Mouse (Mus musculus) kidney, adult 11 months (tissue): ENCODE measurements around the gene Tsr1.

Experiments used
- DNase-seq: peaks from one replicate; pipeline ENCODE4 v3.0.0; 2022

Gene Tsr1

GRCm38 (mm10) chr11:74898517-74898827, 601 bp downstream of the Tsr1 start:
- DNase-seq: no peak

GRCm38 (mm10) chr11:74901555-74901954, 3.7 kb downstream of the Tsr1 start:
- no peak for DNase-seq

- DNase-seq: no peak
Measured at GRCm38 (mm10) chr11:74902416-74902815, 4.5 kb downstream of the Tsr1 start.

GRCm38 (mm10) chr11:74907850-74908249, 10.0 kb downstream of the Tsr1 start:
- DNase-seq: no peak

GRCm38 (mm10) chr11:74908618-74909399, 10.9 kb downstream of the Tsr1 start:
- peak; percentile 45 for DNase-seq

- DNase-seq: no peak
Measured at GRCm38 (mm10) chr11:74909978-74910377, 12.1 kb downstream of the Tsr1 start.

- no peak for DNase-seq
Measured at GRCm38 (mm10) chr11:74912492-74912891, 14.6 kb downstream of the Tsr1 start.

- no peak for DNase-seq
Measured at GRCm38 (mm10) chr11:74919249-74919648, 21.4 kb downstream of the Tsr1 start.

- DNase-seq: peak; percentile 78
Measured at GRCm38 (mm10) chr11:74924149-74924548, 26.3 kb downstream of the Tsr1 start.

GRCm38 (mm10) chr11:74925577-74926387, 27.9 kb downstream of the Tsr1 start, which contains the start of the genes Smg6 and Srr:
Gene Smg6 (plus strand): TSS chr11:74925823.
Gene Srr (minus strand): TSS chr11:74925948.
- peak; percentile 92 for DNase-seq

- DNase-seq: peak; percentile 78
Measured at GRCm38 (mm10) chr11:74926388-74927005, 28.6 kb downstream of the Tsr1 start.

GRCm38 (mm10) chr11:74927236-74927725, 29.4 kb downstream of the Tsr1 start:
- DNase-seq: no peak

GRCm38 (mm10) chr11:74929111-74929510, 31.2 kb downstream of the Tsr1 start:
- DNase-seq: peak; percentile 42

- DNase-seq: no peak
Measured at GRCm38 (mm10) chr11:74930391-74930790, 32.5 kb downstream of the Tsr1 start.

- DNase-seq: no peak
Measured at GRCm38 (mm10) chr11:74946348-74946747, 48.5 kb downstream of the Tsr1 start.

- peak; percentile 54 for DNase-seq
Measured at GRCm38 (mm10) chr11:74954901-74955300, 57.0 kb downstream of the Tsr1 start.

GRCm38 (mm10) chr11:74956006-74956405, 58.1 kb downstream of the Tsr1 start:
- DNase-seq: no peak

- no peak for DNase-seq
Measured at GRCm38 (mm10) chr11:74957600-74957999, 59.7 kb downstream of the Tsr1 start.
